Mouse (Mus musculus) adrenal gland, postnatal 25 days (tissue): ENCODE data around the gene Hcn2. TPM values are rescaled to one million over a fixed set of nuclear protein-coding genes. Genes with fewer than 3 reads are reported as not detected.
A peak's percentile ranks its signal among the peaks of the same experiment; 100 is the strongest.
"Not testable (repeated sequence)": the region's sequence is repeated elsewhere in the genome, so short reads cannot be mapped to it uniquely, and the experiment has no call there.

Experiments
- DNase-seq: peaks from one replicate; pipeline ENCODE4 v3.0.0; 2021; ENCODE audit warnings: mixed read lengths
- total RNA-seq: library from RNA; stranded (reverse); gene quantifications from 2 replicates; pipeline ENCODE4 v1.2.3, GENCODE M21; 2021

Hcn2 gene
- total RNA-seq, 1 experiment from 2014 or later = 7.7 TPM

DNA sequence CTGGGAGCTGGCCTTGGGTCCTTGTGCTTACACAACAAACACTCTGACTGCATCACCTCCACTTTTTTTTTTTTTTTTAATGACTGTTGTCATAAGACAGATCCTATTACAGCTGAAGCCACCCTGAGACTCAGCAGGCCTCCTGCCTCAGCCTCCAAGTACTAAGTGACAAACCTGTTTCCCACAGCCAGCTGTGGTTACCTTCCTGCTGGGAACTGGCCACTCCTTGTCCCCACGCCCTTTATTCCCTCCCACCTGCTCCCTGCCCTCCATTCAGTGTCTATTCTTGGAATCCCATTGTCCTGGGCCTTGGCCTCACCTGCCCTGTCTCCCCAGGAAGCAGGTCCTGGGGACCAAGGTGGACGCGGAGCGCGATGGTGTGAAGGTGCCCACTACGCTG is 28.9 kb upstream of the Hcn2 start:
- DNase-seq = no peak

- no peak for DNase-seq
Observed at GRCm38 (mm10) chr10:79688720-79689119, 27.7 kb upstream of the Hcn2 start, which contains the start of gene Gzmm. TSS of gene Gzmm (plus strand) at chr10:79689020.

- no peak for DNase-seq
Observed at GRCm38 (mm10) chr10:79689178-79689577, 27.3 kb upstream of the Hcn2 start.

DNA sequence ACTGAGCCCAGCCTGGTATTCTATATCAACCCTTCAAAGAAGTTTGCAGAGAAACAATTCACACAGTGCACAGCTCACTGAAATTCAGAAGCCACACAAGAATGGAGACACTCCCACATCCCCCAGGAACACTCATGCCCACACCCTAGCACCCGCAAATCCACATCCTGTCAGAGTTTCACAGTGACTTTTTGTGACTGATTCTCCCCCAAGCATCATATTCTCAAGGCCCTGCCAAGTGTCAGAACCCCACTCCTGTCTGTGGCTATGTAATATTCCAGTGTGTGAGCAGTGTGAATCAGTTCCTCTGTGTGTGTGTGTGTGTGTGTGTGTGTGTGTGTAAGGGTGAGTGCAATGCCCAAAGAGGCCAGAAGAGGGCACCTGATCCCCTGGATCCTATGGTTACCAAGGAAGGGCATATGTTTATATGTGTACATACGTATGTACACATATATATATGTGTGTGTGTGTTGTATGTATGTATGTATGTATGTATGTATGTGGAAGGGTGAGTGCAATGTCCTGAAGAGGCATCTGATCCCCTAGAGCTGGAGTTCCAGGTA is 24.4 kb upstream of the Hcn2 start:
- no peak for DNase-seq

DNA sequence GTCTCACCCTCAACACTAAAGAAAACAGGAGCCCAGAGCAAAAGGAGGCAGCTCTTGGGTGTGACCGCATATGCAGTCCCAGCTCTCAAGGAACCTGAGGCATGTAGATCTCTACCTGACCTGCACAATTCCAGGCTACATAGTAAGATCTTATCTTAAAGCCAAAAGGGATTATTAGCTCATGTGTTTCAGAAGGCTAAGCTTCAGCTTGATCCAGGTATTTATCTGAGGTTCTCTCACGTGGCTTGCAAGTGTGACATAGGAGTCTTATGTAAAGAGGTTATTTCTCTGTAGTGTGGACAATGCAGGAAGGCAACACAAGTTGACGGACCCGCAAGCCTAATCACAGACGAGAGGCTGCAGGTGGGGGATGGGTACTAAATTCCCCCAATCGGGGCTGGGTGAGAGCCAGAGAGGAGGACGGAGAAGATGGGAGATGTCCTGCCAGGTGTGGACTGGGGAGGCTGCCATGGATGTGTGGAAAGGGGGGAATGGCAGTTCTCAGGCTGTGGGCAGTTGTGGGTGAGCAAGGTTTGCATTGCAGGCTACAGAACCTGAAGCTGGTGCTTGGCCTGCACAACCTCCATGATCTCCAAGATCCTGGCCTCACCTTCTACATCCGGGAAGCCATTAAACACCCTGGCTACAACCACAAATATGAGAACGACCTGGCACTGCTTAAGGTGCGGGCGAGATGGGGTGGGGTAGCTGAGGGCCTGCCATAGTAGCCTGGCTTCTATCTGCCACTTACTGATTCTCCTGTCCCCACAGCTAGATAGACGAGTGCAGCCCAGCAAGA is 22.7 kb upstream of the Hcn2 start:
- DNase-seq = no peak

GRCm38 (mm10) chr10:79694379-79694655 is 22.1 kb upstream of the Hcn2 start:
- DNase-seq = no peak

GRCm38 (mm10) chr10:79695231-79696128 is 21.0 kb upstream of the Hcn2 start:
- DNase-seq = peak; percentile 85

DNA sequence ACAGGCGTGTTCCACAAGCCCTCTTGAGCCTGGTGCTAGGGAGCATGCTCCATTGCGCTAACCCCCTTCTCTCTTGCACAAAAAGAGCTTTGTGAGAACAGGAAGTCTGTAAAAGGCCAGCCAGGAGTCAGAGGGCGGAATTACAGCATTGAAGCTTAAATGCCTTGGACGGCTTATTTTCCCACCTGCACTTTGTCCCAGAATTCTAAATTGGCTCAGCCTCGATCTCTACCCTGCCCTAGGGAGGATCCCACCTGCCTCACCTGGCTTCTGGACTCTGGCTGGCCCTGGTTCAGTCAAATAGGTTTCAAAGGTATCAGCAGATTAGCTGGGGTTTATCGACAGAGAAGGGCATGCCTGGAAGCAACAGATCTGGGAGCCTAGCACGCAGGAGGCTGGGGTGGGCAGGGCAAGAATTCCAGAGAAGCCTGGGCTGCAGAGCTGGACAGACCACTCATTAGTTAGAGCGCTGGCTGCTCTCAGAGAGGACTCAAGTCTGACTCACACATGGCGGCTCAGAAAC is 20.2 kb upstream of the Hcn2 start:
- DNase-seq = no peak

DNA sequence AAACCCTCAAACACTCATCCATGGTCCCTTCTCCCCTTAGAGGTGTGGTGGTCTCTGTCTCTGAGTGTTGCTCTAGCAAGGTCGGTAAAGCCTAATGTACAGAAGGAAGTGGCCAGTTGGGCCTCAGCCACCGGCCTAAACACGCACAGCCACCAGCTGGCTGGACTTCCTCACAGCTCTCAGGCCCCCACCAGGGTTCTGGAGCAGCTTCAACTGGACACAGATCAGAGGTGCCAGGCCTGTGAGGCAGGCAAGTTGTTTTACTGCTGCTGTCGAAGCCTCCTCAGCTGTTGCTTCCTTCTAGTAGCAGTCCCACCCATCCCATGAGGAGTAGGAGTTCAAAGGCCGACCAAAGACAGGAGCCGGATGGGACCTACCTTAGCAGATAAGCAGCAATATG is 18.5 kb upstream of the Hcn2 start:
- DNase-seq = no peak

GRCm38 (mm10) chr10:79698459-79698858 is 18.0 kb upstream of the Hcn2 start:
- no peak for DNase-seq

- no peak for DNase-seq
Observed at GRCm38 (mm10) chr10:79700676-79701075, 15.8 kb upstream of the Hcn2 start.

DNA sequence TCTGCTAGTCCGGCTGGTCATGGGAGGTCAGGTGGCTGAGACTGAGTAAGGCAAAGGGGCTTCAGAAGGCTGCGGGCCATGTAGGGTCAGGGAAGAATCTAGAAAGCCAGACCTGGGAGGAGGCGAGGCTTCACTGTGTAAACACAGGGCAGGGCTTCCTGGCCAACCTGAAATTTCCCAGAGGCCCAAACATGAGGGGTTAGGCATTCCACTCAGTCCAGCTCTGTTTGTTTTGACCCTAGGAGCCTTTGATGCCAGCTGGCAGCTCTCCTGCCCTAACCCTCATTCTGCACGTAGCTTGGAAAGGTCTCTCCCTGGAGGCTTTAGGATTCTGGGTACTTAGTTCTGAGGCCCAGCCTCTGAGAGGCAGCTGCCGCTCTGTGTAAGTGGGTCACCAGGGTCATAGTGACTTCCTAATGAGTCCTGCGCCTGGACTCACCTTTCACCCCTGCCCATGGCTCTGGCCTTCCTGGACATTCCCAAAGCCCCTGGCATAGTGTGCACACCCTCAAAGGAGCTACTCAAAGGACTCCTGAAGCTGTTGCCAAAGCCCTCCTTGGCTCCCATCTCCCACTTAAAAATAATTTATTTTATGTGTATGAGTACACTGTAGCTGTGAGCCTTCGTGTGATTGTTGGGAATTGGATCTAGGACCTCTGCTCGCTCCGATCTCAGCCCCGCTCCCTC is 14.8 kb upstream of the Hcn2 start:
- DNase-seq = no peak

DNA sequence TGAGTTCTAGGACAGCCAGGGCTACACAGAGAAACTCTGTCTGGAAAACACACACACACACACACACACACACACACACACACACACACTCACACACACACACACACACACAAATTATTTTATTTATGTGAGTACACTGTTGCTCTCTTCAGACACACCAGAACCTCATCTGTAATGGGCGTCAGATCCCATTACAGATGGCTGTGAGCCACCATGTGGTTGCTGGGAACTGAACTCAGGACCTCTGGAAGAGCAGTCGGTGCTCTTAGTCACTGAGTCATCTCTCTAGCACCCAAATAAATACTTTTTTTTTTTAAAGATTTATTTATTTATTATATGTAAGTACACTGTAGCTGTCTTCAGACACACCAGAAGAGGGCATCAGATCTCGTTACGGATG is 13.5 kb upstream of the Hcn2 start:
- not testable (repeated sequence) for DNase-seq

- no peak for DNase-seq
Observed at GRCm38 (mm10) chr10:79703541-79703940, 12.9 kb upstream of the Hcn2 start.

DNA sequence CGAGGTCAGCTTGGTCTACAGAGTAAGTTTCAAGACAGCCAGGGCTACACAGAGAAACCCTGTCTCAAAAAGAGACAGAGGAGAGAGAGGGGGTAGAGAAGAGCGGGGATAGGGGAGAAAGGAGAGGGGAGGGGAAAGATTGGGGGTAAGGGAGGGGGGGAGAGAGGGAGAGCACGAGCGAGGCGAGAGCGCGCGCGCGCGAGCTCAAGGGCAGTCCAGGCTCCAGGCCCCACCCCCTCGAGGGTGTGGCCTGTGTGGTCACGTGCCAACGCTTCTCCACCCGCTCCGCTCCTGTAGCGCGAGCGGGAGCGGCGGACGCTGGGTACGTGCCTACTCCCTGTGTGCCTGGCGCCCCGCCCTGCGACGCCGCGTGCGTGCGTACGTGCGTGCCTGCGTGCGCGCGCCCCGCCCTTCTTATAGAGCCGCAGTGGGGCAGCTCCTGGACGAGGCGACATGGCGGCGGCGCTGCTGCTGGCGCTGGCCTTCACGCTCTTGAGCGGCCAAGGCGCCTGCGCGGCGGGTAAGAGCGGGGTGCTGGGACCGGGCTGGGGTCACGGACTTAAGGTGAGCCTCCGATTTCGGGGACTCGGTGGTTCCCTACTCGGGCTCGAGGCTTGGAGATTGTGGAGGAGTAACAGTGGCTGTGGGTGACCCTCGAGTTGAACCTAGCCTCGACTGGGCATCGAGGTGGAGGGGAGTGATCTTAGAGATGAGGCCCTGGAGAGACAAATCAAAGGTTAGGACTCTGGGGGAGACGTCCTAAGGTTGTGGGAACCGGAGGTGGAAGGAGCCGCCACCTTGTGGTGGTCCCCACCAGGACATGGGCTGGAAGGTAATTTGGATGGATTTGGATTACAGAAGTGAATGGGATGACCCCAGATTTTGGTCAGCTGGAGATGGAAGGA is 12.1 kb upstream of the Hcn2 start, which contains the start of gene Bsg:
Gene Bsg (plus strand): TSS at position 427 of the 905 bp plus-strand sequence.
- peak; percentile 99 for DNase-seq

GRCm38 (mm10) chr10:79704970-79705360 is 11.5 kb upstream of the Hcn2 start:
- no peak for DNase-seq

DNA sequence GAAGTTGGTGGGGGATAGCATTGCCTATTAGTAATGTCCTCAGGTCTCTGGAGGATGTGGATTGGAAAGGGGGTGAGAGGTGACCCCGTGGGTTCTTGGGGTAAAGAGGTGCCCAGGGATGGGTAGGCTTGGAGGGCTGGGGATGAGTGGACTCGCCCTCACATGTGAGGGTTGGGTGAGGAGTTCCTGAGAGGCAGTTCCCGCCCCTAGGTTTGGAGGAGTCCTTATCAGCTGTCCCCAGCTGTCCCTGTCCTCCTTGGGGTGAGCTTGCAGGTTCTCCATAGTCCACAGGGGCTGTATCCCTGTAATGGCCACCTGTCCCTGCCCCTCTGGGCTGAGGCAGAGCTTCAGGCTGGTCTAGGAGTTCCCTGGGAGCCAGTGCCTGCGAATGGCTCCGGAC is 10.5 kb upstream of the Hcn2 start:
- DNase-seq = no peak

- DNase-seq = no peak
Observed at GRCm38 (mm10) chr10:79706406-79707094, 9.9 kb upstream of the Hcn2 start.

- DNase-seq = no peak
Observed at GRCm38 (mm10) chr10:79707162-79707561, 9.3 kb upstream of the Hcn2 start.

GRCm38 (mm10) chr10:79707759-79708158 is 8.7 kb upstream of the Hcn2 start:
- no peak for DNase-seq

DNA sequence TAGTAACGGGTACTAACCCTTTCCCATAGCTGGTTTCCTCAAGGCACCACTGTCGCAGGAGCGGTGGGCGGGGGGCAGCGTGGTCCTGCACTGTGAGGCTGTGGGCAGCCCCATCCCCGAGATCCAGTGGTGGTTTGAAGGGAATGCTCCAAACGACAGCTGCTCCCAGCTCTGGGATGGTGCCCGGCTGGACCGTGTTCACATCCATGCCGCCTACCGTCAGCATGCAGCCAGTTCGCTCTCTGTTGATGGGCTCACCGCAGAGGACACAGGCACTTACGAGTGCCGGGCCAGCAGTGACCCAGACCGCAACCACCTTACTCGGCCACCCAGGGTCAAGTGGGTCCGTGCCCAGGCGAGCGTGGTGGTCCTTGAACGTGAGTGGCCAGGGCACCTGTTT is 7.8 kb upstream of the Hcn2 start:
- DNase-seq = no peak
